ENCODE assay signal across 8 mouse cellular contexts in the genomic region with DNA sequence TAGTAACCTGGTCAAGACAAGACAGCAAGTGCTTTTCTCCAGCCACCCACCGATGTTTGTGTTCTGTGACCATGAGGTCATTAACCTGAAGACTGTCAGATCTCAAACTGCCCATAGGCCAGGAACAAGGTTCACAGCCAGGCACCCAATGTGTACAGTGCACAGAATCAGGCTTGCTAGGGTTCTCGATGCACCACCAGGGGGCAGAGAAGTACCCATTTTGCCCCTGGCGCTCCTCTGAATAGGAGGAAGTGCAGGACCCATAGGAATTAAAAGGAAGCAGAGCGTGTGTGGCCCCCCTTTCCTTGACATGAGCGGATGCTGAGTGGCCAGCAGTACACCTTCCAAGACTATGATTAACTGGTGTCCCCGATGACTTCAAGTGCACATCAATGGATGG. TPM values are rescaled to one million over a fixed set of nuclear protein-coding genes. Genes with fewer than 3 reads are reported as not detected.
DNase-seq lines count a peak whose midpoint lies in the region; ATAC-seq and TF ChIP-seq lines count a peak whose summit lies in the region.

No protein-coding gene starts in this region.

- peaks cover 3 to 15% of the 10 kb centered on the region in 2 experiments; a peak in 3 of 4 replicates for H3K4me1 ChIP-seq in CH12.LX (ENCODE audit: control insufficient read depth in 1 of 2, insufficient read depth in 2 of 2)
- no peaks in the 10 kb centered on the region for H3K4me1 ChIP-seq in cortical plate, adult 2 months (ENCODE audit: control insufficient read depth, insufficient read depth, low read length)
- no peaks in the 10 kb centered on the region for H3K4me1 ChIP-seq in heart, embryonic 14.5 days (ENCODE audit: control insufficient read depth in 2 of 2, insufficient read depth in 2 of 2, low read length in 2 of 2)
- H3K4me1 ChIP-seq in kidney, postnatal 0 days (replicated peaks; ENCODE audit: insufficient read depth, low read length): no peaks in the 10 kb centered on the region
- no peaks in the 10 kb centered on the region for H3K4me1 ChIP-seq in lung, embryonic 16.5 days (replicated peaks; ENCODE audit: control insufficient read depth, insufficient read depth, low read length)

- DNase-seq in CH12.LX (ENCODE audit: extremely low read depth): peak; percentile 82
- peak; percentile 48 for DNase-seq in WW6 (ENCODE audit: low read depth, low spot score)
- peak; percentile 87 for DNase-seq in kidney, postnatal 0 days (ENCODE audit: low spot score)
- peak; percentile 45 for DNase-seq in ovary, postnatal 36 days (ENCODE audit: low spot score)
- DNase-seq in urinary bladder, postnatal 36 days (ENCODE audit: low spot score in 2 of 2): peak; percentile 35 to 48

- H3K27me3 ChIP-seq in CH12.LX (replicated peaks): no peaks in the 10 kb centered on the region
- H3K27me3 ChIP-seq in heart, embryonic 14.5 days (ENCODE audit: control insufficient read depth, insufficient read depth, low read length): 0 out of 2 replicates have a peak, but pooled peaks cover 5% of the 10 kb centered on the region
- no peaks in the 10 kb centered on the region for H3K27me3 ChIP-seq in kidney, postnatal 0 days (ENCODE audit: insufficient read depth, low read length)
- no peaks in the 10 kb centered on the region for H3K27me3 ChIP-seq in lung, embryonic 16.5 days (ENCODE audit: control insufficient read depth, insufficient read depth, low read depth, low read length)

- peak; percentile 15; the same call in 1 of the 2 replicates for TF ChIP-seq EP300 in CH12.LX (IDR thresholded peaks at IDR 0.05; ENCODE audit: low read length)

- H3K4me2 ChIP-seq in CH12.LX (ENCODE audit: insufficient read depth, low read depth, poor library complexity, severe bottlenecking): no peak overlapping the region
- H3K4me2 ChIP-seq in heart, embryonic 14.5 days (ENCODE audit: low read length): no peak overlapping the region
- H3K4me2 ChIP-seq in kidney, postnatal 0 days (ENCODE audit: low read length): no peak overlapping the region
- H3K4me2 ChIP-seq in lung, embryonic 16.5 days (ENCODE audit: low read depth, low read length): no peak overlapping the region

- 24% methylated on average over 6 of the region's 6 CpGs for WGBS in heart, embryonic 14.5 days
- 20% methylated on average over 6 of the region's 6 CpGs for WGBS in kidney, postnatal 0 days
- 19% methylated on average over 6 of the region's 6 CpGs for WGBS in lung, embryonic 16.5 days

- in situ Hi-C loops in CH12.LX (cut with MboI; ENCODE audit: low pct_ligation_motif_present, low pct_unique_long_range_greater_than_20kb, low sequenced_read_pairs): no loop called here

- TF ChIP-seq CTCF in CH12.LX (conservative IDR thresholded peaks at IDR 0.05 in 1 of 2, IDR thresholded peaks at IDR 0.05 in 1 of 2; ENCODE audit: low read depth in 2 of 2, low read length in 2 of 2): peak; percentile 39 to 92; a peak in 3 of 4 replicates
- peak; percentile 80 for TF ChIP-seq CTCF in cortical plate, adult 2 months (IDR thresholded peaks at IDR 0.05; ENCODE audit: extremely low read depth, insufficient read depth, low read length)
- peak; percentile 86 for TF ChIP-seq CTCF in kidney, postnatal 0 days (IDR thresholded peaks at IDR 0.05; ENCODE audit: low read depth)

- TF ChIP-seq POLR2A in CH12.LX (IDR thresholded peaks at IDR 0.05; ENCODE audit: low read depth, low read length): no peak
- TF ChIP-seq POLR2A in cortical plate, adult 2 months (IDR thresholded peaks at IDR 0.05; ENCODE audit: extremely low read depth, insufficient read depth, low read length): no peak

- ATAC-seq in heart, embryonic 14.5 days (ENCODE audit: insufficient number of reproducible peaks, insufficient read depth, low FRiP score, low read depth): peak; percentile 45; the same call in 1 of the 2 replicates
- peak; percentile 74 for ATAC-seq in kidney, postnatal 0 days (replicated peaks; ENCODE audit: low FRiP score, low read depth)
- peak; percentile 76 for ATAC-seq in lung, embryonic 16.5 days (ENCODE audit: low read depth)

- H3K4me3 ChIP-seq in CH12.LX (replicated peaks in 1 of 3; ENCODE audit: low read depth in 2 of 3, low read length in 2 of 3, poor library complexity in 1 of 3): no peak overlapping the region
- H3K4me3 ChIP-seq in cortical plate, adult 2 months (ENCODE audit: insufficient read depth, low read length): no peak overlapping the region
- H3K4me3 ChIP-seq in heart, embryonic 14.5 days (ENCODE audit: control insufficient read depth in 1 of 2, insufficient read depth in 1 of 2, low read depth in 1 of 2, low read length in 2 of 2): no peak overlapping the region
- no peak overlapping the region for H3K4me3 ChIP-seq in kidney, postnatal 0 days (replicated peaks; ENCODE audit: low read depth, low read length)
- no peak overlapping the region for H3K4me3 ChIP-seq in lung, embryonic 16.5 days (ENCODE audit: low read length)

- no peak overlapping the region for H3K27ac ChIP-seq in CH12.LX (ENCODE audit: insufficient read depth, low read depth)
- H3K27ac ChIP-seq in cortical plate, adult 2 months (ENCODE audit: insufficient read depth, low read length): no peak overlapping the region
- H3K27ac ChIP-seq in heart, embryonic 14.5 days (replicated peaks in 1 of 2; ENCODE audit: control insufficient read depth in 1 of 2, insufficient read depth in 1 of 2, low read depth in 2 of 2, low read length in 2 of 2): no peak overlapping the region
- no peak overlapping the region for H3K27ac ChIP-seq in kidney, postnatal 0 days
- H3K27ac ChIP-seq in lung, embryonic 16.5 days (ENCODE audit: low read length): no peak overlapping the region

- peaks cover 29 to 34% of the 10 kb centered on the region in 2 experiments for H3K36me3 ChIP-seq in CH12.LX (replicated peaks in 1 of 2; ENCODE audit: control insufficient read depth in 1 of 2, insufficient read depth in 1 of 2, low read length in 1 of 2)
- peaks cover 29% of the 10 kb centered on the region for H3K36me3 ChIP-seq in heart, embryonic 14.5 days (ENCODE audit: control insufficient read depth, insufficient read depth, low read length)
- H3K36me3 ChIP-seq in kidney, postnatal 0 days (ENCODE audit: insufficient read depth, low read length): peaks cover 13% of the 10 kb centered on the region; the same call in 1 of the 2 replicates
- peaks cover 9% of the 10 kb centered on the region for H3K36me3 ChIP-seq in lung, embryonic 16.5 days (ENCODE audit: control insufficient read depth, insufficient read depth, low read length)

- H3K79me2 ChIP-seq in CH12.LX (replicated peaks; ENCODE audit: control insufficient read depth, extremely low read depth, insufficient read depth, poor library complexity, severe bottlenecking): no peaks in the 10 kb centered on the region

- no peak overlapping the region for H3K9ac ChIP-seq in CH12.LX (ENCODE audit: insufficient read depth, low read depth)
- H3K9ac ChIP-seq in heart, embryonic 14.5 days (ENCODE audit: low read length): no peak overlapping the region
- H3K9ac ChIP-seq in kidney, postnatal 0 days (ENCODE audit: low read depth, low read length): no peak overlapping the region
- no peak overlapping the region for H3K9ac ChIP-seq in lung, embryonic 16.5 days (ENCODE audit: low read length)

- TF ChIP-seq RAD21 in CH12.LX (IDR thresholded peaks at IDR 0.05; ENCODE audit: low read depth, low read length): peak; percentile 70

- H3K9me3 ChIP-seq in CH12.LX (replicated peaks; ENCODE audit: low read length): no peaks in the 10 kb centered on the region
- H3K9me3 ChIP-seq in heart, embryonic 14.5 days (ENCODE audit: control insufficient read depth, low read length): no peaks in the 10 kb centered on the region
- no peaks in the 10 kb centered on the region for H3K9me3 ChIP-seq in kidney, postnatal 0 days (replicated peaks; ENCODE audit: low read length)
- no peaks in the 10 kb centered on the region for H3K9me3 ChIP-seq in lung, embryonic 16.5 days (ENCODE audit: control insufficient read depth, low read length)

- dilution Hi-C loops in CH12.LX (cut with MboI; ENCODE audit: extremely low pct_ligation_motif_present, extremely low pct_unique_long_range_greater_than_20kb, low sequenced_read_pairs): no loop called here

RNA-seq across cellular contexts. Expression of a gene that starts 10.6 kb away (rescaled TPM):
- total RNA-seq in CH12.LX (2012; rRNA removed): not detected in 2 replicates
- not detected in 2 replicates for total RNA-seq in CH12.LX (2014; rRNA removed)
- not detected in 2 replicates for polyA plus RNA-seq in CH12.LX (2012; ENCODE audit: insufficient read length, low read depth)
- polyA plus RNA-seq in cortical plate, adult 2 months (2012; rRNA removed): 11.7 and 14.3 TPM in 2 replicates
- 0.16 and 0.34 TPM in 2 replicates for polyA plus RNA-seq in heart, embryonic 14.5 days (2014; fragmentation: Nextera tagmentation; extraction: Ambion mirVana)
- polyA plus RNA-seq in kidney, postnatal 0 days (2015; fragmentation: Nextera tagmentation; extraction: Ambion mirVana): 0.05 and 0.14 TPM in 2 replicates
- 0.43 and 0.55 TPM in 2 replicates for polyA plus RNA-seq in lung, embryonic 16.5 days (2015; fragmentation: Nextera tagmentation; extraction: Ambion mirVana)

RNA-seq across cellular contexts. Expression of a gene that starts 27.5 kb away (rescaled TPM):
- 0.64 and 0.97 TPM in 2 replicates for total RNA-seq in CH12.LX (2012; rRNA removed)
- 0.20 TPM in 1 of 2 replicates, not detected in the other for total RNA-seq in CH12.LX (2014; rRNA removed)
- not detected in 2 replicates for polyA plus RNA-seq in CH12.LX (2012; ENCODE audit: insufficient read length, low read depth)
- polyA plus RNA-seq in cortical plate, adult 2 months (2012; rRNA removed): 2.8 TPM in 2 replicates
- polyA plus RNA-seq in heart, embryonic 14.5 days (2014; fragmentation: Nextera tagmentation; extraction: Ambion mirVana): 0.55 TPM in 1 of 2 replicates, not detected in the other
- polyA plus RNA-seq in kidney, postnatal 0 days (2015; fragmentation: Nextera tagmentation; extraction: Ambion mirVana): 0.11 TPM in 1 of 2 replicates, not detected in the other
- polyA plus RNA-seq in lung, embryonic 16.5 days (2015; fragmentation: Nextera tagmentation; extraction: Ambion mirVana): not detected in 2 replicates

RNA-seq across cellular contexts. Expression of a gene that starts 27.8 kb away (rescaled TPM):
- total RNA-seq in CH12.LX (2012; rRNA removed) (61.7 and 65.8 TPM in 2 replicates), CH12.LX (2014; rRNA removed) (33.6 and 38.0 TPM in 2 replicates)
- 35.6 and 37.1 TPM in 2 replicates for polyA plus RNA-seq in CH12.LX (2012; ENCODE audit: insufficient read length, low read depth)
- 56.1 and 59.4 TPM in 2 replicates for polyA plus RNA-seq in cortical plate, adult 2 months (2012; rRNA removed)
- 87.6 and 91.4 TPM in 2 replicates for polyA plus RNA-seq in heart, embryonic 14.5 days (2014; fragmentation: Nextera tagmentation; extraction: Ambion mirVana)
- 57.0 and 62.7 TPM in 2 replicates for polyA plus RNA-seq in kidney, postnatal 0 days (2015; fragmentation: Nextera tagmentation; extraction: Ambion mirVana)
- polyA plus RNA-seq in lung, embryonic 16.5 days (2015; fragmentation: Nextera tagmentation; extraction: Ambion mirVana): 69.3 and 72.7 TPM in 2 replicates

RNA-seq across cellular contexts. Expression of a gene that starts 50.0 kb away (rescaled TPM):
- total RNA-seq in CH12.LX (2012; rRNA removed): 3.6 and 4.4 TPM in 2 replicates
- total RNA-seq in CH12.LX (2014; rRNA removed): 5.6 and 5.7 TPM in 2 replicates
- polyA plus RNA-seq in CH12.LX (2012; ENCODE audit: insufficient read length, low read depth): 4.6 and 5.5 TPM in 2 replicates
- 199 and 202 TPM in 2 replicates for polyA plus RNA-seq in cortical plate, adult 2 months (2012; rRNA removed)
- 19.5 and 24.6 TPM in 2 replicates for polyA plus RNA-seq in heart, embryonic 14.5 days (2014; fragmentation: Nextera tagmentation; extraction: Ambion mirVana)
- polyA plus RNA-seq in kidney, postnatal 0 days (2015; fragmentation: Nextera tagmentation; extraction: Ambion mirVana): 15.7 and 16.1 TPM in 2 replicates
- 22.6 and 23.7 TPM in 2 replicates for polyA plus RNA-seq in lung, embryonic 16.5 days (2015; fragmentation: Nextera tagmentation; extraction: Ambion mirVana)
